Mouse (Mus musculus) hindbrain, embryonic 14.5 days (tissue): ENCODE results near the gene Smyd3. TPM values are rescaled to one million over a fixed set of nuclear protein-coding genes. Genes with fewer than 3 reads are reported as not detected.

ENCODE experiments used
- ATAC-seq: fragments of 200-750 bp; cut with Nextera tagmentation; 2 replicates; pipeline ENCODE4 v1.8.0; 2017; ENCODE audit warnings: moderate number of reproducible peaks, mild to moderate bottlenecking, moderate TSS enrichment, moderate library complexity; ENCODE audit not compliant: low FRiP score
- DNase-seq: peaks from one replicate; pipeline ENCODE4 v3.0.0-alpha.2; 2015; ENCODE audit warnings: low spot score
- H3K27ac ChIP-seq: fragments of 300-500 bp; sonication (generic); 2 replicates; pipeline ENCODE4 v1.5.1; 2014; ENCODE audit warnings: mild to moderate bottlenecking, moderate library complexity
- H3K27me3 ChIP-seq: fragments of 300-500 bp; sonication (generic); 2 replicates; pipeline ENCODE4 v1.6.1; 2014; ENCODE audit warnings: mild to moderate bottlenecking, low read length, mixed read lengths; ENCODE audit not compliant: control insufficient read depth, insufficient read depth
- H3K36me3 ChIP-seq: fragments of 300-500 bp; sonication (generic); replicated peaks from 2 replicates; pipeline ENCODE4 v1.6.1; 2014; ENCODE audit not compliant: control insufficient read depth, insufficient read depth
- H3K4me1 ChIP-seq: fragments of 300-500 bp; sonication (generic); replicated peaks from 2 replicates; pipeline ENCODE4 v1.6.1; 2014; ENCODE audit warnings: antibody characterized with exemption, low read length, mixed read lengths; ENCODE audit not compliant: control insufficient read depth, insufficient read depth
- H3K4me2 ChIP-seq: fragments of 300-500 bp; sonication (generic); replicated peaks from 2 replicates; pipeline ENCODE4 v1.6.1; 2014; ENCODE audit warnings: mild to moderate bottlenecking, moderate library complexity
- H3K4me3 ChIP-seq: fragments of 300-500 bp; sonication (generic); replicated peaks from 2 replicates; pipeline ENCODE4 v1.5.1; 2014; ENCODE audit warnings: mild to moderate bottlenecking, low read length
- H3K9ac ChIP-seq: fragments of 300-500 bp; sonication (generic); 2 replicates; pipeline ENCODE4 v1.6.1; 2014
- H3K9me3 ChIP-seq: fragments of 300-500 bp; sonication (generic); 2 replicates; pipeline ENCODE4 v1.6.1; 2016; ENCODE audit warnings: low read length; ENCODE audit not compliant: control insufficient read depth
- WGBS: fragments of 180-500 bp; shearing (Covaris S2); extraction: QIAGEN DNeasy Blood & Tissue Kit; methylation state at CpG from one replicate; pipeline ENCODE4 v1.1.7; 2014; 5-methylcytosine and 5-hydroxymethylcytosine counted together
- polyA plus RNA-seq: library from polyadenylated mRNA; unstranded; fragments of >200 nt; fragmentation: Nextera tagmentation; extraction: Ambion mirVana; gene quantifications from 2 replicates; pipeline ENCODE4 v1.2.1, GENCODE M21; 2014

Gene Smyd3
- polyA plus RNA-seq, 1 experiment from 2014 or later, result 25.4 TPM

- H3K4me1 ChIP-seq, result peaks cover 6% of the 10 kb centered on the region; the same call in 1 of the 2 replicates
- 85% methylated on average over 12 of the region's 12 CpGs for WGBS
- H3K27me3 ChIP-seq, result no peaks in the 10 kb centered on the region
- no peak for ATAC-seq
- H3K4me3 ChIP-seq, result no peak overlapping the region
- H3K9me3 ChIP-seq, result no peaks in the 10 kb centered on the region
- H3K36me3 ChIP-seq, result no peaks in the 10 kb centered on the region
- no peak overlapping the region for H3K4me2 ChIP-seq
- no peak for DNase-seq
- no peak overlapping the region for H3K9ac ChIP-seq
- no peak overlapping the region for H3K27ac ChIP-seq
Measured at GRCm38 (mm10) chr1:179141071-179141650, 376.7 kb downstream of the Smyd3 start.

GRCm38 (mm10) chr1:179137145-179137477 is 380.7 kb downstream of the Smyd3 start:
- 65% methylated on average over 3 of the region's 3 CpGs for WGBS
- no peaks in the 10 kb centered on the region for H3K36me3 ChIP-seq
- H3K27ac ChIP-seq, result no peak overlapping the region
- no peak for DNase-seq
- no peaks in the 10 kb centered on the region; the same call in 1 of the 2 replicates for H3K4me1 ChIP-seq
- H3K4me3 ChIP-seq, result no peak overlapping the region
- ATAC-seq, result no peak
- no peak overlapping the region for H3K9ac ChIP-seq
- no peak overlapping the region for H3K4me2 ChIP-seq
- no peaks in the 10 kb centered on the region for H3K27me3 ChIP-seq
- H3K9me3 ChIP-seq, result peaks cover 5% of the 10 kb centered on the region; the same call in 1 of the 2 replicates

GRCm38 (mm10) chr1:179136461-179137144 is 381.2 kb downstream of the Smyd3 start:
- Histone ChIP-seq H3K9me3 (peaks cover 5% of the 10 kb centered on the region; the same call in 1 of the 2 replicates), H3K4me3 (no peak overlapping the region), H3K36me3 (no peaks in the 10 kb centered on the region), H3K27ac (no peak overlapping the region), H3K9ac (no peak overlapping the region), H3K4me1 (no peaks in the 10 kb centered on the region; the same call in 1 of the 2 replicates), H3K4me2 (no peak overlapping the region), H3K27me3 (no peaks in the 10 kb centered on the region)
- no peak for DNase-seq
- no peak for ATAC-seq
- WGBS, result 53% methylated on average over 14 of the region's 14 CpGs

GRCm38 (mm10) chr1:179129995-179130394 is 387.8 kb downstream of the Smyd3 start:
- Histone ChIP-seq H3K9me3 (peaks cover 5% of the 10 kb centered on the region; the same call in 1 of the 2 replicates), H3K27ac (no peak overlapping the region), H3K27me3 (no peaks in the 10 kb centered on the region), H3K4me3 (no peak overlapping the region), H3K36me3 (no peaks in the 10 kb centered on the region), H3K4me2 (no peak overlapping the region), H3K9ac (no peak overlapping the region), H3K4me1 (no peaks in the 10 kb centered on the region)
- no peak for ATAC-seq
- DNase-seq, result no peak
- 98% methylated on average over 5 of the region's 5 CpGs for WGBS

- Histone ChIP-seq H3K9me3 (no peaks in the 10 kb centered on the region), H3K4me3 (no peak overlapping the region), H3K36me3 (no peaks in the 10 kb centered on the region), H3K27ac (no peak overlapping the region), H3K4me2 (no peak overlapping the region), H3K27me3 (no peaks in the 10 kb centered on the region), H3K9ac (no peak overlapping the region), H3K4me1 (no peaks in the 10 kb centered on the region)
- no peak for DNase-seq
- WGBS, result 78% methylated on average over 3 of the region's 3 CpGs
- no peak for ATAC-seq
Measured at GRCm38 (mm10) chr1:179126287-179126686, 391.6 kb downstream of the Smyd3 start.

GRCm38 (mm10) chr1:179122476-179123229 is 395.2 kb downstream of the Smyd3 start:
- ATAC-seq, result no peak
- Histone ChIP-seq H3K4me3 (no peak overlapping the region), H3K4me1 (0 out of 2 replicates have a peak, but pooled peaks cover 5% of the 10 kb centered on the region), H3K36me3 (no peaks in the 10 kb centered on the region), H3K27me3 (no peaks in the 10 kb centered on the region), H3K27ac (no peak overlapping the region), H3K9ac (no peak overlapping the region), H3K9me3 (no peaks in the 10 kb centered on the region), H3K4me2 (no peak overlapping the region)
- 51% methylated on average over 11 of the region's 11 CpGs for WGBS
- DNase-seq, result no peak

GRCm38 (mm10) chr1:179120217-179120966 is 397.4 kb downstream of the Smyd3 start:
- Histone ChIP-seq H3K9ac (no peak overlapping the region), H3K9me3 (no peaks in the 10 kb centered on the region), H3K27me3 (no peaks in the 10 kb centered on the region), H3K4me3 (no peak overlapping the region), H3K4me2 (no peak overlapping the region), H3K4me1 (0 out of 2 replicates have a peak, but pooled peaks cover 5% of the 10 kb centered on the region), H3K36me3 (no peaks in the 10 kb centered on the region), H3K27ac (no peak overlapping the region)
- WGBS, result 21% methylated on average over 9 of the region's 9 CpGs
- DNase-seq (no peak), ATAC-seq (no peak)

- H3K36me3 ChIP-seq, result no peaks in the 10 kb centered on the region
- ATAC-seq, result no peak
Measured at GRCm38 (mm10) chr1:179118673-179119072, 399.2 kb downstream of the Smyd3 start.

More at GRCm38 (mm10) chr1:179118673-179119072, 399.2 kb downstream of the Smyd3 start:
- DNase-seq, result no peak
- WGBS, result 82% methylated on average over 7 of the region's 7 CpGs
- no peak overlapping the region for H3K9ac ChIP-seq
- no peak overlapping the region for H3K4me2 ChIP-seq
- no peak overlapping the region for H3K4me3 ChIP-seq
- no peak overlapping the region for H3K27ac ChIP-seq
- H3K4me1 ChIP-seq, result 0 out of 2 replicates have a peak, but pooled peaks cover 5% of the 10 kb centered on the region
- H3K9me3 ChIP-seq, result no peaks in the 10 kb centered on the region
- no peaks in the 10 kb centered on the region for H3K27me3 ChIP-seq
